Mouse (Mus musculus): ENCODE results near the gene Tom1l2. TPM values are rescaled to one million over a fixed set of nuclear protein-coding genes. Genes with fewer than 3 reads are reported as not detected.

The Tom1l2 gene
- total RNA-seq, 2 experiments from 2014 or later: 86.8 to 90.6 TPM

- intact Hi-C loops (cut with DNase I): no loop called here
Measured at GRCm38 (mm10) chr11:60187070-60187469, 165.6 kb downstream of the Tom1l2 start.

GRCm38 (mm10) chr11:60185396-60186231 lies 167.1 kb downstream of the Tom1l2 start:
- DNase-seq: peak; percentile 95
- intact Hi-C loops (cut with DNase I): no loop called here

More at GRCm38 (mm10) chr11:60187070-60187469, 165.6 kb downstream of the Tom1l2 start:
- peak; percentile 55 for DNase-seq

- DNase-seq: peak; percentile 67
- intact Hi-C loops (cut with DNase I): no loop called here
Measured at GRCm38 (mm10) chr11:60184346-60185325, 168.1 kb downstream of the Tom1l2 start.

GRCm38 (mm10) chr11:60182741-60183140 lies 170.0 kb downstream of the Tom1l2 start:
- intact Hi-C loops (cut with DNase I): no loop called here
- no peak for DNase-seq

GRCm38 (mm10) chr11:60182116-60182670 lies 170.5 kb downstream of the Tom1l2 start:
- intact Hi-C loops (cut with DNase I): no loop called here
- peak; percentile 71 for DNase-seq

- intact Hi-C loops (cut with DNase I): loop anchor here (5.0 kb wide), 2 partner anchors 36 to 71 kb away; partner anchors contain the start of gene Rai1
- no peak for DNase-seq
Measured at GRCm38 (mm10) chr11:60178506-60178905, 174.2 kb downstream of the Tom1l2 start.

GRCm38 (mm10) chr11:60178005-60178404 lies 174.7 kb downstream of the Tom1l2 start:
- intact Hi-C loops (cut with DNase I): loop anchor here (5.0 kb wide), 2 partner anchors 36 to 71 kb away; partner anchors contain the start of gene Rai1

DNA sequence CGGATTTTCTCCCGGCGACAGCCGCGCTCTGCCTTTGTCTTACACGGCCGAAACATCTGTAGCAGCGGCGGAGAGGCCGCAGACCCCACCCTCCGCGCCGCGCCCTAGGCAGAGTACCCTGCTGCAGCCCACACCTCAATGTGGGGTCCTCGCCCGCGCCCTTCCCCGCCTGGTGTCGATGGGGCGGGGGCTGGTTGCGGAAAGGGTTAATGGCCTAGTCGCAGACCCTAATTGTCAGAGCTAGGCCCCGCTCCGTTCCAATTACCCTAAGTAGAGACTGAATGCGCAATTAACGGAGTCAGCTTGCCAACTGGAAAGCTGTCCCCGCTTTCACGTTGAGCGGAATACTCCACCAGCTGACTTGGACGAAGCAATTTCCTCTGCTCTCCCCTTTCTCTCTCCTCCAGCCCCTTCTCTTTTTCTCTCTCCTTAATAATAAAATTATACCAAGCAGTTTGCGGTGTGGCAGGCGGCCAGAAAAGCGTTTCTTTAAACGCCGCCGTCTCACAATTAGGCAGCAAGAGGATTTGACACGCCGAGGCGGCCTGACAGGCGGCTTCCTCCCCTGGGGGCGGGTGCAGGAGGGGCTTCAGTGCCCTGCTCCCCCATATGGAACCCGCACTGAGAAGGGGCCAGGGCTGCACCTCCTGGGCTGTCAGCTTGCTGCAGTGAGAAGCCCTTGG lies 175.6 kb downstream of the Tom1l2 start:
- peak; percentile 86 for DNase-seq
- intact Hi-C loops (cut with DNase I): loop anchor here (5.0 kb wide), 2 partner anchors 35 to 70 kb away; partner anchors contain the start of gene Rai1

More at GRCm38 (mm10) chr11:60178005-60178404, 174.7 kb downstream of the Tom1l2 start:
- DNase-seq: no peak

Small RNA genes within 50 kb of the gene (microRNA-seq; reads per million reads assigned to microRNA genes)
- gene Gm27711 (not detected), gene Mir6921 (0.90 reads per million), gene Mir6922 (not detected)

Other genes starting within 250 kb of the Tom1l2 start
- gene Rai1, start 247.9 kb downstream of the Tom1l2 start, total RNA-seq (2021): 10 to 100 TPM; 85.9 to 92.3 TPM
- 10 to 100 TPM; 60.3 to 67.5 TPM for gene Srebf1, start 130.3 kb downstream of the Tom1l2 start, total RNA-seq (2021)
- gene Drc3, start 424 bp upstream of the Tom1l2 start, total RNA-seq (2021): 1 to 10 TPM; 4.7 to 4.8 TPM
- 10 to 100 TPM; 37.8 to 38.4 TPM for gene Gid4, start 64.2 kb upstream of the Tom1l2 start, total RNA-seq (2021)
- gene Atpaf2, start 65.6 kb upstream of the Tom1l2 start, total RNA-seq (2021): 10 to 100 TPM; 28.9 to 30.5 TPM
- gene Drg2, start 101.7 kb upstream of the Tom1l2 start, total RNA-seq (2021): 10 to 100 TPM; 72.1 to 72.3 TPM
- gene Myo15, start 116.4 kb upstream of the Tom1l2 start, total RNA-seq (2021): under 1 TPM; 0.10 to 0.14 TPM
- 10 to 100 TPM; 30.9 to 32.3 TPM for gene Alkbh5, start 183.5 kb upstream of the Tom1l2 start, total RNA-seq (2021)